Mouse (Mus musculus) midbrain, embryonic 13.5 days (tissue): ENCODE measurements around the gene Krit1. TPM values are rescaled to one million over a fixed set of nuclear protein-coding genes. Genes with fewer than 3 reads are reported as not detected.
"Not testable (repeated sequence)": the region's sequence is repeated elsewhere in the genome, so short reads cannot be mapped to it uniquely, and the experiment has no call there.

Experiments
- ATAC-seq: fragments of 200-750 bp; cut with Nextera tagmentation; 2 replicates; pipeline ENCODE4 v1.8.0; 2017; ENCODE audit warnings: mild to moderate bottlenecking, moderate TSS enrichment, moderate library complexity
- H3K27ac ChIP-seq: fragments of 300-500 bp; sonication (generic); 2 replicates; pipeline ENCODE4 v1.5.1; 2015; ENCODE audit warnings: inconsistent platforms, mild to moderate bottlenecking, moderate library complexity
- H3K27me3 ChIP-seq: fragments of 300-500 bp; sonication (generic); 2 replicates; pipeline ENCODE4 v1.6.1; 2015; ENCODE audit warnings: mild to moderate bottlenecking, inconsistent platforms
- H3K36me3 ChIP-seq: fragments of 300-500 bp; sonication (generic); 2 replicates; pipeline ENCODE4 v1.6.1; 2015; ENCODE audit warnings: mild to moderate bottlenecking, inconsistent platforms
- H3K4me1 ChIP-seq: fragments of 300-500 bp; sonication (generic); replicated peaks from 2 replicates; pipeline ENCODE4 v1.6.1; 2015; ENCODE audit warnings: inconsistent platforms
- H3K4me2 ChIP-seq: fragments of 300-500 bp; sonication (generic); replicated peaks from 2 replicates; pipeline ENCODE4 v1.6.1; 2015; ENCODE audit warnings: moderate library complexity, mild to moderate bottlenecking, inconsistent platforms
- H3K4me3 ChIP-seq: fragments of 300-500 bp; sonication (generic); replicated peaks from 2 replicates; pipeline ENCODE4 v1.5.1; 2015; ENCODE audit warnings: mild to moderate bottlenecking, inconsistent platforms
- H3K9ac ChIP-seq: fragments of 300-500 bp; sonication (generic); replicated peaks from 2 replicates; pipeline ENCODE4 v1.6.1; 2015; ENCODE audit warnings: mild to moderate bottlenecking, inconsistent platforms
- H3K9me3 ChIP-seq: fragments of 300-500 bp; sonication (generic); 2 replicates; pipeline ENCODE4 v1.6.1; 2016; ENCODE audit warnings: mild to moderate bottlenecking, inconsistent platforms
- WGBS: fragments of 180-500 bp; shearing (Covaris S2); methylation state at CpG from one replicate; pipeline ENCODE4 v1.1.7; 2015; 5-methylcytosine and 5-hydroxymethylcytosine counted together
- polyA plus RNA-seq: library from polyadenylated mRNA; unstranded; fragments of >200 nt; fragmentation: Nextera tagmentation; extraction: Ambion mirVana; gene quantifications from 2 replicates; pipeline ENCODE4 v1.2.1, GENCODE M21; 2015

The Krit1 gene
- polyA plus RNA-seq, 1 experiment from 2014 or later: 73.3 TPM

GRCm38 (mm10) chr5:3894294-3894619 lies 91.3 kb downstream of the Krit1 start:
- H3K9ac ChIP-seq, H3K4me2 ChIP-seq, H3K9me3 ChIP-seq, H3K36me3 ChIP-seq, ATAC-seq, H3K27me3 ChIP-seq, H3K27ac ChIP-seq, H3K4me1 ChIP-seq: not testable (repeated sequence)
- H3K4me3 ChIP-seq: peak overlapping the region; percentile 27
- WGBS: 96% methylated on average over 4 of the region's 4 CpGs

Other genes starting within 250 kb of the Krit1 start
- 4.1 and 4.3 TPM in 2 replicates for gene 1700109H08Rik, start 231.6 kb upstream of the Krit1 start, polyA plus RNA-seq
- gene Pex1, start 207.1 kb upstream of the Krit1 start, polyA plus RNA-seq: 23.7 and 28.7 TPM in 2 replicates
- gene Rbm48, start 206.6 kb upstream of the Krit1 start, polyA plus RNA-seq: 15.6 and 18.6 TPM in 2 replicates
- gene Tmbim7, start 152.0 kb upstream of the Krit1 start, polyA plus RNA-seq: not detected in 2 replicates
- gene Gatad1, start 146.0 kb upstream of the Krit1 start, polyA plus RNA-seq: 66.3 and 68.3 TPM in 2 replicates
- gene Ankib1, start 259 bp upstream of the Krit1 start, polyA plus RNA-seq: 17.6 and 18.2 TPM in 2 replicates
- gene Lrrd1, start 42.0 kb downstream of the Krit1 start, polyA plus RNA-seq: 0.15 and 0.16 TPM in 2 replicates
- 9.0 and 9.9 TPM in 2 replicates for gene Mterf1a, start 90.7 kb downstream of the Krit1 start, polyA plus RNA-seq
- gene Akap9, start 124.9 kb downstream of the Krit1 start, polyA plus RNA-seq: 406 and 421 TPM in 2 replicates